Mouse (Mus musculus): ENCODE data around the gene Slc9c1.

The Slc9c1 gene

GRCm38 (mm10) chr16:45625342-45625741 lies 90.2 kb downstream of the Slc9c1 start:
- in situ Hi-C loops (cut with MseI, MboI): no loop called here

- in situ Hi-C loops (cut with MseI, MboI): no loop called here
Observed at GRCm38 (mm10) chr16:45629497-45630105, 94.5 kb downstream of the Slc9c1 start.

GRCm38 (mm10) chr16:45630347-45630960 lies 95.3 kb downstream of the Slc9c1 start:
- in situ Hi-C loops (cut with MseI, MboI): no loop called here

DNA sequence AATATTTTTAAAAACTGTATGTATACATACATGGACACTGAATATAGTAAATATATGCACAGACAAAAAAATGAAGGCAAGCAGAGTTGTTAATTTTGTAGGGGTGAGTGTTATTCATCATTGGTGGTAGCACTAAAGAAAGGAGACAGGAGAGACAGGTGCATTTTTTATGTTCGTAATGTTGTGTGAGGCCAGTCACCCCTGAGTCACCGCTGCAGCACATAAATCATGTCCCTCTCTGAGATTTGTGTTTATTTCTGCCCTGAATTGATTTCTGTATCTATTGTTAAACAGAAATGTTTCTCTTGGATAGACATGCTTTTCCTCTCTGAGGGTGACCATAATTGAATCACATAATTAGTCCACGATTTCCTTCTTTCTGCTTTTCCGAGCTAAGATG lies 97.3 kb downstream of the Slc9c1 start:
- in situ Hi-C loops (cut with MseI, MboI): no loop called here

GRCm38 (mm10) chr16:45635826-45636225 lies 100.7 kb downstream of the Slc9c1 start:
- in situ Hi-C loops (cut with MseI, MboI): no loop called here

DNA sequence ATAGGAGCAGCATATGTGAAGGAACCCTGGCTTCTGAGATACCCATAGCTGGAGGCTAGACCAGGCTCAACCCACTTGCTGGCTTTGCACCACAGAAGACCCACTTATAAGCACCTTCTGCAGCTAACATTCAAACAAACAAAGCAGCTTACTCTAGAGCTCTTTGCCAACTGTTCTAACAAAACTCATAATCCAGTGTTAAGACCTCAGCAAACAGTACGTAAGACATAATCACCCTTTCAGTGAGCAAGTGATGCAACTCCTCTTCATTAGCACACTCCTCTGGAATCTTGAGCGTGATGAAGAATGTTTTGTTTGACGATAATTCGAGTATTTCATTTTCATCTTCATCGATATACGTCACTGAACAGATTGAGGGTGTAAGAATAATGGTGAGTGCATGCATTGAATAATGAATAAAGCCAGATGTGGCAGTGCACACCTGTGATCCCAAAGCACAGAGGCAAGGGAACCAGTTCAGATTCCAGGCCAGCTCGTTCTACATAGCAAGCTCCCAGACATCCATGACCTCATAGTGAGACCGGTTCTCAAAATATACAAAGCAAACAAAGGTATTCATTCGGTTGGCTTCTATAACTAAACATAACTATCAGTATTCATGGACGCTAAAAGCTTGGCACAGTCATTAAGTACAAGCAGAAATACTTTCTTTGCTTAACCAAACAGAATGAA lies 105.1 kb downstream of the Slc9c1 start:
- in situ Hi-C loops (cut with MseI, MboI): no loop called here

- in situ Hi-C loops (cut with MseI, MboI): no loop called here
Observed at GRCm38 (mm10) chr16:45641301-45641700, 106.2 kb downstream of the Slc9c1 start.

GRCm38 (mm10) chr16:45643944-45644343 lies 108.8 kb downstream of the Slc9c1 start:
- in situ Hi-C loops (cut with MseI, MboI): no loop called here

DNA sequence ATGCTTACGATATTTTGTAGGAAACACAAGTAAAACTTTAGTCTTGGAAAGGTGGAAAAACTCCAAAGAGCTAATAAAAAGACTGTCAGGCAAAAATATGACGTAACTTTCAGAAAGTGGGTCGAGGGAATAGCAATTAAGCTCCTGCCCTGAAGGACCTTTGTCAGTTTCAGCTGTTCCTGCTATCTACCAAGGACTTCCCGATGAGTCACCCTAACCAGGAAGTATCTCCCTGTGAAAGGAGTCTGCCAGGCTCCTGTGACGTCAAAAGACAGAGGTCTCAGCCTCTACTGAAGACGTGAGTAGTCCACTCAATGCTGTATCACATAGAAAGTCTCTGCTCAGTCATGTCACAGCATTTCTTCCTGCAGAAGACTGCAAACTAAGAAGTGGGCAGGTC lies 109.3 kb downstream of the Slc9c1 start:
- in situ Hi-C loops (cut with MseI, MboI): no loop called here

GRCm38 (mm10) chr16:45651497-45651896 lies 116.4 kb downstream of the Slc9c1 start:
- in situ Hi-C loops (cut with MseI, MboI): no loop called here

GRCm38 (mm10) chr16:45653009-45653933 lies 118.2 kb downstream of the Slc9c1 start:
- in situ Hi-C loops (cut with MseI, MboI): no loop called here

DNA sequence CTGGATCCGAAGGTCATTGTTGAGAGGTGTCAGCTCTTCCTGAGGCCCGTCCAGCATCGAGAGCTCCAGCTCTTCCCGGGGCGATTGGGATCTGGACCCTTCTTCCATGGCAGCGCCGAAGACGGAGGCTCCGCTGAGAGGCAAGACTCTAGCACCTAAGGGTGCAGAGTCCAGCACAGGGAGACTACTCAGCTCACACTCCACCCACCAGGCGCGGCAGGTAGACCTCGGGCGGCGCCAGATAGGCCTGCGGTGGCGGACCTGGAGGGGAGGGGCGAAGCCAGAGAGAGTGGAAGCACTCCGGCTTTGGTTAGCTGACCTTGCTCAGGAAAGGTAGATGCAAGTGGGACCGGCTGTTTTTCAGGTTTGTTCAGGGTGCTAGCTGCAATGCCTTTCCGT lies 118.8 kb downstream of the Slc9c1 start, which contains the start of gene BC016579:
TSS of gene BC016579 (minus strand) at position 135 of the 399 bp plus-strand sequence.
- in situ Hi-C loops (cut with MseI, MboI): no loop called here

- in situ Hi-C loops (cut with MseI, MboI): no loop called here
Observed at GRCm38 (mm10) chr16:45654465-45654864, 119.4 kb downstream of the Slc9c1 start.

Measured in mouse trophoblast stem cell (cell line).